Comparison of ENCODE assay signal across 8 mouse cellular contexts in the genomic region with DNA sequence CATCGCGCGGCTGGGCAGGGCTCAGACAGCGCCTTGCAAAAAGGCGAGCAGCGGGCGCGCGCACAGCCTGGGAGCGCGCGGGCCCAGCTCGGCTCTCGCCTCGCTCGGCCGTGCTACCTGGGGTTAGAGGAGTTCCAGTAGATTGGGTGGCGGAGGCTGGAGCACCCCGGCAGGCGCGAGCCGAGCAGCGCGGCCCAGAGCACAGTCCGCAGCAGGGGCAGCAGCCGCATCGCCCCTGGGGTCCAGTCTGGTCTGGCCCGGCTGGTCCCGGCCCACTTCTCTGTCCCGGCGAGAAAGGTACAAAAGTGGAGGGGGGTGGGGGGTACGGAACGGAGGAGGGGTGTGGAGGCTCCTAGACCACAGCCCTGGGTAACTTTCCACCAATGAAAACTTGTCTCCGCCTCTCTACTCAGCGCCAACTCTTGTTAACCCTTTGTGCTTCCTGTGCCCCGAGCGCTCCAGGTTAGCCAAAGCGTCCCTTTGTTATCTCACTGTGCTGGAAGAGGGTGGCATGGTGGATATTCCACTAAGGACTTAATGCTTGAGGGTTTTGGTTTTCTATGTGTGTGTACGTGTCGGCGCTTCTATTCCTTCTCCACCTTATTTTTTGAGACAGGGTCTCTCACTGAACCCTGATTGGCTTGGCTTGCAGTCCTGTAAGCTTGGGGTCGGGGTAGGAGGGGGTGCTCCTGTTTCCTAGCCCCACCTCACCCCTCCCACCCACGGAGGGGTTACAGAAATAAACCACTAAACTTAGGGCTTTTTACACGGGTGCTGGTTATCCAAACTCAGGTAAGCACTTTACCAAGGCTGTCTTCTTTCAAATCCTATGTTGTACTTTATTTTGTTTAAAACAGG. TPM values are rescaled to one million over a fixed set of nuclear protein-coding genes. Genes with fewer than 3 reads are reported as not detected.
DNase-seq lines count a peak whose midpoint lies in the region; ATAC-seq lines count a peak whose summit lies in the region.

Gene Efna4, minus strand, starts transcription at position 308 of the 858 bp plus-strand sequence.

- DNase-seq in right cerebral cortex, postnatal 4 days, result peak; percentile 32
- no peak for DNase-seq in right cerebral cortex, postnatal 14 days
- peak; percentile 31 for DNase-seq in brain, adult 2 months (ENCODE audit: low read depth, low spot score)
- DNase-seq in lung, postnatal 4 days, result peak; percentile 70 to 78
- DNase-seq in testis, postnatal 14 days (ENCODE audit: low spot score), result peak; percentile 62
- DNase-seq in layer of hippocampus, adult 18-20 months (ENCODE audit: low spot score in 2 of 2), result no peak

- under 1% methylated on average over 44 of the region's 44 CpGs for WGBS in heart, embryonic 14.5 days
- WGBS in kidney, embryonic 16.5 days, result under 1% methylated on average over 33 of the region's 44 CpGs

- peaks cover 30% of the 10 kb centered on the region for H3K36me3 ChIP-seq in heart, embryonic 14.5 days (ENCODE audit: control insufficient read depth, insufficient read depth, low read length)
- peaks cover 22% of the 10 kb centered on the region for H3K36me3 ChIP-seq in kidney, embryonic 16.5 days (ENCODE audit: insufficient read depth, low read length)

- H3K27me3 ChIP-seq in heart, embryonic 14.5 days (ENCODE audit: control insufficient read depth, insufficient read depth, low read length), result no peaks in the 10 kb centered on the region
- H3K27me3 ChIP-seq in kidney, embryonic 16.5 days (ENCODE audit: insufficient read depth, low read length), result no peaks in the 10 kb centered on the region

- ATAC-seq in heart, embryonic 14.5 days (ENCODE audit: insufficient number of reproducible peaks, insufficient read depth, low FRiP score, low read depth), result peak; percentile 65
- ATAC-seq in kidney, embryonic 16.5 days (ENCODE audit: low FRiP score, low TSS enrichment), result peak; percentile 86

- H3K9me3 ChIP-seq in heart, embryonic 14.5 days (ENCODE audit: control insufficient read depth, low read length), result no peaks in the 10 kb centered on the region
- H3K9me3 ChIP-seq in kidney, embryonic 16.5 days (ENCODE audit: low read length), result no peaks in the 10 kb centered on the region

- H3K4me3 ChIP-seq in heart, embryonic 14.5 days (ENCODE audit: control insufficient read depth in 1 of 2, insufficient read depth in 1 of 2, low read depth in 1 of 2, low read length in 2 of 2), result peak within 1 kb of the TSS; percentile 85 to 92
- peak within 1 kb of the TSS; percentile 96 for H3K4me3 ChIP-seq in kidney, embryonic 16.5 days (ENCODE audit: low read length)

- peak within 1 kb of the TSS; percentile 42 to 79 for H3K27ac ChIP-seq in heart, embryonic 14.5 days (replicated peaks in 1 of 2; ENCODE audit: control insufficient read depth in 1 of 2, insufficient read depth in 1 of 2, low read depth in 2 of 2, low read length in 2 of 2)
- H3K27ac ChIP-seq in kidney, embryonic 16.5 days (ENCODE audit: low read length), result peak within 1 kb of the TSS; percentile 92

- H3K4me1 ChIP-seq in heart, embryonic 14.5 days (ENCODE audit: control insufficient read depth in 2 of 2, insufficient read depth in 2 of 2, low read length in 2 of 2), result peaks cover 8 to 9% of the 10 kb centered on the region in 2 experiments; a peak in 3 of 4 replicates
- peaks cover 46% of the 10 kb centered on the region for H3K4me1 ChIP-seq in kidney, embryonic 16.5 days (ENCODE audit: insufficient read depth, low read length)

- H3K4me2 ChIP-seq in heart, embryonic 14.5 days (ENCODE audit: low read length), result peak within 1 kb of the TSS; percentile 91
- H3K4me2 ChIP-seq in kidney, embryonic 16.5 days (replicated peaks; ENCODE audit: low read depth, low read length), result peak within 1 kb of the TSS; percentile 73

- peak within 1 kb of the TSS; percentile 92 for H3K9ac ChIP-seq in heart, embryonic 14.5 days (ENCODE audit: low read length)
- H3K9ac ChIP-seq in kidney, embryonic 16.5 days (replicated peaks; ENCODE audit: low read length), result peak within 1 kb of the TSS; percentile 97

RNA-seq across cellular contexts. Expression of gene Efna4, which starts in this region (rescaled TPM):
- 6.0 and 6.7 TPM in 2 replicates for polyA plus RNA-seq in heart, embryonic 14.5 days (2014; fragmentation: Nextera tagmentation; extraction: Ambion mirVana)
- polyA plus RNA-seq in kidney, embryonic 16.5 days (2015; fragmentation: Nextera tagmentation; extraction: Ambion mirVana), result 29.2 and 31.3 TPM in 2 replicates
- under 1 TPM; 0.53 to 0.77 TPM for total RNA-seq in layer of hippocampus, adult 18-20 months (2021)

Comparison
In these comparisons a context has a peak if more than half of its experiments do, and no peak if none do; other contexts are left out.
1. DNase-seq: peak in right cerebral cortex, postnatal 4 days (single experiment), brain, adult 2 months (single experiment), lung, postnatal 4 days (2 of 2) and testis, postnatal 14 days (single experiment); none in right cerebral cortex, postnatal 14 days (single experiment) and layer of hippocampus, adult 18-20 months (0 of 2).